Mouse (Mus musculus) stomach, embryonic 15.5 days (tissue): ENCODE measurements around the gene Dnaja1. TPM values are rescaled to one million over a fixed set of nuclear protein-coding genes. Genes with fewer than 3 reads are reported as not detected.

Experiments used
- ATAC-seq: fragments of 200-750 bp; cut with Nextera tagmentation; 2 replicates; pipeline ENCODE4 v1.8.0; 2017; ENCODE audit warnings: low read depth, moderate number of reproducible peaks, moderate TSS enrichment; ENCODE audit not compliant: insufficient read depth, low FRiP score
- H3K27ac ChIP-seq: fragments of 300-500 bp; sonication (generic); 2 replicates; pipeline ENCODE4 v1.5.1; 2015; ENCODE audit warnings: mild to moderate bottlenecking, inconsistent platforms
- H3K27me3 ChIP-seq: fragments of 300-500 bp; sonication (generic); replicated peaks from 2 replicates; pipeline ENCODE4 v1.6.1; 2015; ENCODE audit warnings: inconsistent platforms
- H3K36me3 ChIP-seq: fragments of 300-500 bp; sonication (generic); 2 replicates; pipeline ENCODE4 v1.6.1; 2015; ENCODE audit warnings: inconsistent platforms
- H3K4me1 ChIP-seq: fragments of 300-500 bp; sonication (generic); 2 replicates; pipeline ENCODE4 v1.6.1; 2015; ENCODE audit warnings: inconsistent platforms
- H3K4me2 ChIP-seq: fragments of 300-500 bp; sonication (generic); 2 replicates; pipeline ENCODE4 v1.6.1; 2015; ENCODE audit warnings: mild to moderate bottlenecking, inconsistent platforms
- H3K4me3 ChIP-seq: fragments of 300-500 bp; sonication (generic); replicated peaks from 2 replicates; pipeline ENCODE4 v1.5.1; 2015; ENCODE audit warnings: inconsistent platforms
- H3K9ac ChIP-seq: fragments of 300-500 bp; sonication (generic); 2 replicates; pipeline ENCODE4 v1.6.1; 2015; ENCODE audit warnings: inconsistent platforms
- H3K9me3 ChIP-seq: fragments of 300-500 bp; sonication (generic); 2 replicates; pipeline ENCODE4 v1.6.1; 2016; ENCODE audit warnings: inconsistent platforms
- WGBS: fragments of 180-500 bp; shearing (Covaris S2); methylation state at CpG from one replicate; pipeline ENCODE4 v1.1.7; 2015; 5-methylcytosine and 5-hydroxymethylcytosine counted together
- microRNA counts: library from miRNA; unstranded; fragments of <30 nt; microRNA quantifications from one replicate; lab custom pipeline; 2016
- microRNA-seq: library from miRNA; unstranded; fragments of <30 nt; microRNA quantifications from one replicate; pipeline ENCODE4, GENCODE M21; 2016
- polyA plus RNA-seq: library from polyadenylated mRNA; unstranded; fragments of >200 nt; fragmentation: Nextera tagmentation; extraction: Ambion mirVana; gene quantifications from 2 replicates; pipeline ENCODE4 v1.2.1, GENCODE M21; 2015

Gene Dnaja1
- polyA plus RNA-seq, 1 experiment from 2014 or later = 361 TPM

GRCm38 (mm10) chr4:40785620-40786166, 63.7 kb downstream of the Dnaja1 start:
- Histone ChIP-seq H3K4me2 (no peak overlapping the region), H3K4me3 (no peak overlapping the region), H3K27me3 (no peaks in the 10 kb centered on the region), H3K36me3 (no peaks in the 10 kb centered on the region), H3K27ac (no peak overlapping the region), H3K9me3 (no peaks in the 10 kb centered on the region), H3K9ac (no peak overlapping the region), H3K4me1 (peaks cover 7% of the 10 kb centered on the region; the same call in 1 of the 2 replicates)
- no peak for ATAC-seq
- WGBS = 72% methylated on average over 9 of the region's 9 CpGs

GRCm38 (mm10) chr4:40786578-40786977, 64.6 kb downstream of the Dnaja1 start:
- Histone ChIP-seq H3K27me3 (no peaks in the 10 kb centered on the region), H3K4me2 (no peak overlapping the region), H3K9me3 (no peaks in the 10 kb centered on the region), H3K27ac (no peak overlapping the region), H3K4me1 (peaks cover 4% of the 10 kb centered on the region; the same call in 1 of the 2 replicates), H3K9ac (no peak overlapping the region), H3K36me3 (no peaks in the 10 kb centered on the region), H3K4me3 (no peak overlapping the region)
- no peak for ATAC-seq
- WGBS = 83% methylated on average over 4 of the region's 4 CpGs

MicroRNAs within 50 kb of the gene (microRNA counts, 519-probe panel; counts per million panel counts)
- microRNA mmu-miR-207 (lab: Ali Mortazavi, UCI) = 2,158 counts per million, percentile 30 among the panel's probes with 10 or more counts

Small RNAs within 50 kb of the gene (microRNA-seq; reads per million reads assigned to microRNA genes)
- gene Mir207 = not detected

Other genes starting within 250 kb of the Dnaja1 start
- gene Tmem215, start 250.0 kb upstream of the Dnaja1 start, polyA plus RNA-seq = 0.49 and 0.70 TPM in 2 replicates
- 24.2 and 25.0 TPM in 2 replicates for gene Aptx, start 19.0 kb upstream of the Dnaja1 start, polyA plus RNA-seq
- gene Smu1, start 35.8 kb downstream of the Dnaja1 start, polyA plus RNA-seq = 137 and 144 TPM in 2 replicates
- 47.2 and 47.8 TPM in 2 replicates for gene B4galt1, start 131.9 kb downstream of the Dnaja1 start, polyA plus RNA-seq
- 40.4 and 53.4 TPM in 2 replicates for gene Spink4, start 197.9 kb downstream of the Dnaja1 start, polyA plus RNA-seq
- gene Bag1, start 226.1 kb downstream of the Dnaja1 start, polyA plus RNA-seq = 225 and 233 TPM in 2 replicates
- 103 and 108 TPM in 2 replicates for gene Chmp5, start 226.3 kb downstream of the Dnaja1 start, polyA plus RNA-seq
- 76.9 and 81.8 TPM in 2 replicates for gene Nfx1, start 248.8 kb downstream of the Dnaja1 start, polyA plus RNA-seq